Mouse (Mus musculus) liver, embryonic 12.5 days (tissue): Measurements from ENCODE around the gene D630003M21Rik. TPM values are rescaled to one million over a fixed set of nuclear protein-coding genes. Genes with fewer than 3 reads are reported as not detected.

ENCODE experiments used
- ATAC-seq: fragments of 200-750 bp; cut with Nextera tagmentation; 2 replicates; pipeline ENCODE4 v1.8.0; 2017; ENCODE audit warnings: moderate number of reproducible peaks, mild to moderate bottlenecking, moderate library complexity
- H3K27ac ChIP-seq: fragments of 300-500 bp; sonication (generic); 2 replicates; pipeline ENCODE4 v1.5.1; 2016; ENCODE audit warnings: mild to moderate bottlenecking
- H3K27me3 ChIP-seq: fragments of 300-500 bp; sonication (generic); replicated peaks from 2 replicates; pipeline ENCODE4 v1.6.1; 2016; ENCODE audit warnings: mild to moderate bottlenecking, moderate library complexity
- H3K36me3 ChIP-seq: fragments of 300-500 bp; sonication (generic); 2 replicates; pipeline ENCODE4 v1.6.1; 2016; ENCODE audit warnings: mild to moderate bottlenecking, moderate library complexity
- H3K4me1 ChIP-seq: fragments of 300-500 bp; sonication (generic); 2 replicates; pipeline ENCODE4 v1.6.1; 2016
- H3K4me2 ChIP-seq: fragments of 300-500 bp; sonication (generic); 2 replicates; pipeline ENCODE4 v1.6.1; 2016; ENCODE audit warnings: mild to moderate bottlenecking, moderate library complexity
- H3K4me3 ChIP-seq: fragments of 300-500 bp; sonication (generic); 2 replicates; pipeline ENCODE4 v1.5.1; 2016; ENCODE audit warnings: mild to moderate bottlenecking, moderate library complexity
- H3K9ac ChIP-seq: fragments of 300-500 bp; sonication (generic); 2 replicates; pipeline ENCODE4 v1.6.1; 2016; ENCODE audit warnings: mild to moderate bottlenecking, moderate library complexity
- H3K9me3 ChIP-seq: fragments of 300-500 bp; sonication (generic); replicated peaks from 2 replicates; pipeline ENCODE4 v1.6.1; 2016; ENCODE audit warnings: mild to moderate bottlenecking, moderate library complexity
- WGBS: fragments of 180-500 bp; shearing (Covaris S2); methylation state at CpG from one replicate; pipeline ENCODE4 v1.1.7; 2016; ENCODE audit not compliant: insufficient replicate concordance; 5-methylcytosine and 5-hydroxymethylcytosine counted together
- polyA plus RNA-seq: library from polyadenylated mRNA; unstranded; fragments of >200 nt; fragmentation: Nextera tagmentation; extraction: Ambion mirVana; gene quantifications from 2 replicates; pipeline ENCODE4 v1.2.1, GENCODE M21; 2016

The D630003M21Rik gene
- polyA plus RNA-seq, result 0.31 and 0.39 TPM in 2 replicates

DNA sequence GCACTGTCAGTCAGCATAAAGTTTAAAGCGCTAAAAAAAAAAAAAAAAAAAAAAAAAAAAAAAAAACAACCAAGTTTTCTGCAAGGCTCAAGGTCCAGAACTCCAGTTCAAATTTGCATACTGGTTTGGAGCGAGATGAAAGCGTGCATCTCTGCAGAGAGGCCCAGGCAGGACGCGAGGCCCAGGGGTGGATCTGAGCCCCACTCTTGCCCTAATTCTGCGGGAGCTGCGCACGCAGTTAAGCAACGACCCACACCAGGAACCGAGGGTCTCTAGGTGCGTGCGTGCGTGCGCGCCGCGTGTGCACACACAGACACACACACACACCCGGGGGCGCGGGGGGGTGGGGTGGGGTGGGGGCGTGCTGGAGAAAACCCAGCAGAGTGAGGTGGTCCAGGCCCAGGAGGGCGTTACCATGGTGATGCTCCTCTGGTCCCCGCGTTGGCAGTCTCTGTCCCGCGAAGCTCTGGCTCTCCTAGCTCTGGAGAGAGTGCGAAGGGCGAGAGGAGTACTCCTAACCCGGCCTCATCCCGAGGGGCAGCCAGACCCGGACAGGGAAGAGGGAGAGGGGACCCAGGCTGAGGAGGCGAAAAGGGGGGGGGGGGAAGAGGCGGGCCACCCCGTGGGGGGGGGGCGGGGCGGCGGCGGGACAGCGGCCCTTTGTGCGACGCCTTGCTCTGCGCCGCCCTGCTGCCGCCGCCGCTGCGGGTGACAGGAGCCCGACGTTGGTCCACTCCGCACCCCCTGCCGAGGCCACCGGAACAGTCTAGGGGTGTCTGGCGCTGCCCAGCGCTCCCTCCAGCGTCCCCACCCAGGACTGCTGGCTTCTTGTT, at the start of gene D630003M21Rik:
Gene D630003M21Rik (minus strand): TSS at position 553 of the 833 bp plus-strand sequence.
- no peak within 1 kb of the TSS for H3K9ac ChIP-seq
- no peak within 1 kb of the TSS for H3K27ac ChIP-seq
- 2% methylated on average over 45 of the region's 55 CpGs for WGBS

DNA sequence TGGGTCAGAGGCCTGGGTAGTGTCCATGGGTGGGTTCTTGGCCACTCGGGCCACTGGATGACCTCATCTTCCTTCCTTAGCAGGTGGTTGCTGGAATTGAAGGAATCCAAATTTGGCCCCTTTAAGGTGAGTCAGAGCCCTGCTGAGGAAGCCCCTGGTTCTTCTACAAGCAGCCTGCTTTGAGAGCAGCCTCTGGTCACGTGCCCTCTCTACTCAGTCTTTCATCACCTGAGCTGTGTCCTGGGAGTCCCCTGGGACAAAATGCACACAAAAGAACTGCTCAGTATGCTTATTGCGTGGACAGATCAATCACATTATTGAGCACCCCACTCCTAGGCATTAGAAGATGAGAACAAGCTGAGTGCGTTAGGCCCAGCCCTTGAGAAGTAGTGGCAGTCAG, 47.9 kb upstream of the D630003M21Rik start:
- Histone ChIP-seq H3K4me2 (no peak overlapping the region), H3K27me3 (peaks cover 2% of the 10 kb centered on the region), H3K36me3 (no peaks in the 10 kb centered on the region), H3K4me3 (no peak overlapping the region), H3K9ac (no peak overlapping the region), H3K27ac (no peak overlapping the region), H3K9me3 (no peaks in the 10 kb centered on the region), H3K4me1 (no peaks in the 10 kb centered on the region)
- ATAC-seq, result no peak
- WGBS, result 59% methylated on average over 4 of the region's 4 CpGs

More for the DNA sequence above, at the start of gene D630003M21Rik:
- peak; percentile 57 for ATAC-seq
- no peaks in the 10 kb centered on the region; the same call in 1 of the 2 replicates for H3K4me1 ChIP-seq
- no peaks in the 10 kb centered on the region for H3K9me3 ChIP-seq
- H3K4me3 ChIP-seq, result peak within 1 kb of the TSS; percentile 39
- H3K36me3 ChIP-seq, result no peaks in the 10 kb centered on the region
- peak within 1 kb of the TSS; percentile 67 for H3K4me2 ChIP-seq
- peaks cover 62% of the 10 kb centered on the region for H3K27me3 ChIP-seq

DNA sequence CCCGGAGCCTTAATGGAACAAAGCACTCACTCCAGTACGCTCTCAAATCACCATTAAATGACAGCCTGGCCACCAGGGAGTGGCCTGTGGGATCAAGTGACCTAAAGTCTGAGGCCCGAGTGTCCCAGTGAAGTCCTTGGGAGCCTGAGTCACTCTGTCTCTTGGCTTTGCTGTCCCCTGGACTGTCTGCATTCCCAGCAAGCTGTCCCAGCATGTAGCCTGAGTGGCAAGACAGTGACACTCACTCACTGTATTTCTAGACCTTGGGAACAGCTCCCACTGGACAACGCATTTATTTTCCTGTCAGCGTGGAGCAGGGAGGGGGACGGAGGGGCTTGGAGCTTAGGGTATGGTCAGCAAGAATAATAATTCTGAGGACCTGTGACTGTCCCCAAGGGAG, 47.4 kb upstream of the D630003M21Rik start:
- H3K4me3 ChIP-seq, result no peak overlapping the region
- H3K9ac ChIP-seq, result no peak overlapping the region
- no peaks in the 10 kb centered on the region for H3K9me3 ChIP-seq
- H3K4me1 ChIP-seq, result no peaks in the 10 kb centered on the region
- H3K36me3 ChIP-seq, result no peaks in the 10 kb centered on the region
- WGBS, result 61% methylated on average over 6 of the region's 6 CpGs
- no peak overlapping the region for H3K27ac ChIP-seq
- H3K27me3 ChIP-seq, result no peaks in the 10 kb centered on the region
- H3K4me2 ChIP-seq, result no peak overlapping the region
- ATAC-seq, result no peak

DNA sequence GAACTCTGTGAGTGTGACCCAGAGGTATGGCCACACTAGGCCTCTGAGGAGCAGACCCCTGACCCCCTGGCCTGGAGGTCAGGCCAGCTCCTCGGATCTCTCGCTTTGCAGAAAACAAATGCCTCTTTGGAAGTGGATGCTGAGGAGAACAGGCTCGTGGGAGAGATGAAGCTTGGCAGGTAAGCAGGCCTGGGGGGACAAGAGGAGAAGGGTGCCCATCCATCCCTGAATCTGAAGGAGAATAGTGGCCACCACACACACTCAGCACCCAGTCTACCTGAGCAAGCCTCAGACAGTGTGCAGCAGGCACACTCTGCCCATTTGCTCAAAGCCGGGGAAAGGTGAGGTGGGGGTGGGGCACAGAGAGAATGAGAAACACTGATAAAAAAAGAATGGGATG, 46.8 kb upstream of the D630003M21Rik start:
- H3K4me3 ChIP-seq, result no peak overlapping the region
- H3K4me1 ChIP-seq, result no peaks in the 10 kb centered on the region
- no peak for ATAC-seq
- no peak overlapping the region for H3K27ac ChIP-seq
- no peaks in the 10 kb centered on the region for H3K9me3 ChIP-seq
- WGBS, result 73% methylated on average over 4 of the region's 4 CpGs
- H3K36me3 ChIP-seq, result no peaks in the 10 kb centered on the region
- no peak overlapping the region for H3K9ac ChIP-seq
- no peaks in the 10 kb centered on the region for H3K27me3 ChIP-seq
- H3K4me2 ChIP-seq, result no peak overlapping the region

DNA sequence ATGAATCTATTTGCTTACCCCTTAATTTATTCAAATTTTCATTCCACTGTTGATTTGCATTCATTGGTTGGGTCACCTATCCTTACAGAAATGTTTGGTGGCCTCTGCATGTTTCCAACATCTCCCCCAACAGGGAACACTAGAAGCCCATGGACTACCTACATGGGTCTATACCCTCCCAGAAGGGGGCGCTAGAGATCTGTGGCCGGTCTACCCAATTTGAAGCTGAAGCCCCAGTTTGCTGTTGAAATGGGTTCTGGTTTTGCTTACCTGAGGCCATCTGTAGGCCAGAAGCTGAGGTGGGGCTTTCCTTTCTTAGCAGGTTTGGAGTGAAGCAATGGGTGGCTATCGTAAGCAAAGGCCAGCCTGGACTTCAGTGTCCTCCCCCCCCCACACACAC, 46.3 kb upstream of the D630003M21Rik start:
- Histone ChIP-seq H3K4me2 (no peak overlapping the region), H3K36me3 (no peaks in the 10 kb centered on the region), H3K9me3 (no peaks in the 10 kb centered on the region), H3K27me3 (no peaks in the 10 kb centered on the region), H3K9ac (no peak overlapping the region), H3K27ac (no peak overlapping the region), H3K4me3 (no peak overlapping the region), H3K4me1 (no peaks in the 10 kb centered on the region)
- 78% methylated on average over 3 of the region's 3 CpGs for WGBS
- ATAC-seq, result no peak

DNA sequence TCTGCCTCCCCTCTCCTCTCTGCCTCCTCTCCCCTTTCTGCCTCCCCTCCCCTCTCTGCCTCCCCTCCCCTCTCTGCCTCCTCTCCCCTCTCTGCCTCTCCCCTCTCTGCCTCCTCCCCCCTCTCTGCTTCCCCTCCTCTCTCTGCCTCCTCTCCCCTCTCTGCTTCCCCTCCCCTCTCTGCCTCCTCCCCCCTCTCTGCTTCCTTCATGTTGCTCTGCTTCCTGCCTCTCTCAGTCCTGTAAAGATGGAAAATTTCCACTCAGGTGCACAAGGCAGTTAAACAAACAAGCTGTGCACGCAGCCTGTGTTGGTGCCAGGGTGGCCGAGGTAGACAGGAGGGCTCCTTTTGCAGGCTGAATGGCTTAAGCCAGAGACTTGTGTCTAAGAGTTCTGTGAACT, 44.6 kb upstream of the D630003M21Rik start:
- H3K9ac ChIP-seq, result no peak overlapping the region
- no peak overlapping the region for H3K27ac ChIP-seq
- H3K27me3 ChIP-seq, result 0 out of 2 replicates have a peak, but pooled peaks cover 9% of the 10 kb centered on the region
- WGBS, result 40% methylated on average over 2 of the region's 2 CpGs
- ATAC-seq, result no peak
- H3K4me3 ChIP-seq, result no peak overlapping the region
- H3K4me1 ChIP-seq, result no peaks in the 10 kb centered on the region
- no peaks in the 10 kb centered on the region for H3K36me3 ChIP-seq
- no peaks in the 10 kb centered on the region for H3K9me3 ChIP-seq
- H3K4me2 ChIP-seq, result no peak overlapping the region

DNA sequence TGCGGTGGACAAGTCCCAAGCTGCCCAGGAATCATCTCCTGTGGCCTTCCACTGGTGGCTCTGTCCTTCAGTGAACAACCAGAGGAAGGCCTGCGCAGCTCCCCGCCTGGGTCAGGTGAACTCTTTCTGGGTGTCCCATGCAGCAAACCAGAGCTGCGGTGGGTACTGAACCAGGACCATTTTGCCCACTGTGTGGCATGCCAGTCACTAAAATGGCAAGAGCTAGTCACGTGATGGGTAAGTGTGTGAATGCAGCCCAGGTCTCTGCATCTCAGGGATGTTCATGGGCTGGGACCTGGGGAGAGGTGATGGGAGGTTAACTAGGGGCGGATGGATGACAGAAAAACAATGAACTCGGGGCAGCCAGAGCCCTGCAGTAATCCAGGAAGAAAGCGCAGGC, 41.0 kb upstream of the D630003M21Rik start:
- WGBS, result 72% methylated on average over 8 of the region's 8 CpGs
- 0 out of 2 replicates have a peak, but pooled peaks cover 13% of the 10 kb centered on the region for H3K27me3 ChIP-seq
- H3K4me2 ChIP-seq, result no peak overlapping the region
- no peaks in the 10 kb centered on the region for H3K4me1 ChIP-seq
- H3K9me3 ChIP-seq, result no peaks in the 10 kb centered on the region
- no peak overlapping the region for H3K4me3 ChIP-seq
- no peak for ATAC-seq
- H3K27ac ChIP-seq, result no peak overlapping the region
- H3K36me3 ChIP-seq, result no peaks in the 10 kb centered on the region
- no peak overlapping the region for H3K9ac ChIP-seq

DNA sequence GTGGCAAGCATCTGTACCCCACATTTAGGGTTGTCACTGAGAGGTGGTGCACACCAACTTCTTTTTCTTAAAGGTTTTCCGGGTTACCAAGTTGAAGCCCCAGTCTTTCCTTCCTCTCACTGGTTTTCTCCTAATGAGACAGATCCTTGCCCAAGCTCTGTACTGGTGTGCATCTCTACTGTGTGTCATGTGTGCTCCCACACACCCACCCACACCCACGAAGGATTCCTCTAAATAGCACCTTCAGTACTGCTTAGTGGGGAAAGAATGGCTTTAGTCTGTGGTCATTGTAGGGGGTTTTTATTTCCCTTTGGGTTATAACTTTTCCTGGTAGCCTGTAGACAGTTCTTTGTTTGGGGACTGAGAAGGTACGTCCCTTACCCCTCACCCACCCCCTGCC, 35.9 kb upstream of the D630003M21Rik start:
- H3K9me3 ChIP-seq, result no peaks in the 10 kb centered on the region

DNA sequence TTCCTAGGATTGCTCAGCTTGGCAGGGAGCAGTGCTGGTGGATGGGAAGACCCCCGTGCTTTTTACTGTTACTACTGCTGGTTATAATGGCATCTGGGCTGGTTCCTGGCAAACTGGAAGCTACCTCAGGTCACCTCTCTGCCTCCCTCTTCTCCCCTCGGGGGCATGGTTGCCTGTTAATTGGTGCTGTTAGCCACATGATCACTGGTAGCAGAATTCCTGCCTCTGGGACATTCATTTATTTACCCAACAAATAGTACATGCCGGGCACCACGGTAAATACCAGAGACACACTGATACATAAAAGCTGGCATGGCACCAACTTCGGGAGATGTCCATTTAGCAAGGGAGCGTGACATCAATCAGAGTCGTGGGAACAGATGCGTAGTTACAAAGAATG, 30.5 kb upstream of the D630003M21Rik start:
- Histone ChIP-seq H3K4me2 (no peak overlapping the region), H3K36me3 (no peaks in the 10 kb centered on the region), H3K27ac (no peak overlapping the region), H3K4me3 (no peak overlapping the region), H3K4me1 (peaks cover 9% of the 10 kb centered on the region; the same call in 1 of the 2 replicates), H3K27me3 (peaks cover 33% of the 10 kb centered on the region), H3K9me3 (no peaks in the 10 kb centered on the region), H3K9ac (no peak overlapping the region)
- no peak for ATAC-seq
- WGBS, result 63% methylated on average over 8 of the region's 8 CpGs

More for the DNA sequence above, 35.9 kb upstream of the D630003M21Rik start:
- ATAC-seq, result no peak
- Histone ChIP-seq H3K36me3 (no peaks in the 10 kb centered on the region), H3K4me3 (no peak overlapping the region), H3K27ac (no peak overlapping the region), H3K27me3 (peaks cover 23% of the 10 kb centered on the region; the same call in 1 of the 2 replicates), H3K4me2 (no peak overlapping the region), H3K4me1 (no peaks in the 10 kb centered on the region), H3K9ac (no peak overlapping the region)
- 57% methylated on average over 3 of the region's 3 CpGs for WGBS

DNA sequence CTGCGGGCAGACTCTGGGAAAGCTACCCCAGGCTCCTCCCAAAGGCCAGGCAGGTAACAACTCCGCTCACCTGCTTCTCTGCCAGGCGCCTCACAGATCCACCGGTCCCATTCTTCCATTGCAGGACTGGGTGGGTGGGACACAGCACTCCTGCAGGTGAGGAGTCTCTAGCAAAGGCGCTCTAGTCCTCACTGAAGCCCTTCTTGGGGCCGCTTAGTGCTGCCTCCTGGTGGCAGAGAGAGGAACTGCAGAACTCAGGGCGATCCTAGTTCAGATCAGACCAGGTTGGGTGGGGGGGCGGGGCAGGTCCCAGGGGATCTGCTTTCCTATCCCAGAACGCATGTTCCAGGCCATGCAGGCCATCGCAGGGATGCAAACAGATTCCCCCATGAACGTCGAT, 29.8 kb upstream of the D630003M21Rik start:
- peaks cover 31% of the 10 kb centered on the region for H3K27me3 ChIP-seq
- H3K27ac ChIP-seq, result no peak overlapping the region
- H3K4me1 ChIP-seq, result peaks cover 9% of the 10 kb centered on the region; the same call in 1 of the 2 replicates
- H3K9ac ChIP-seq, result no peak overlapping the region
- H3K36me3 ChIP-seq, result no peaks in the 10 kb centered on the region
- H3K9me3 ChIP-seq, result no peaks in the 10 kb centered on the region
- H3K4me3 ChIP-seq, result no peak overlapping the region
- ATAC-seq, result peak; percentile 34; the same call in 1 of the 2 replicates
- 6% methylated on average over 12 of the region's 12 CpGs for WGBS
- H3K4me2 ChIP-seq, result peak overlapping the region; percentile 13; the same call in 1 of the 2 replicates

DNA sequence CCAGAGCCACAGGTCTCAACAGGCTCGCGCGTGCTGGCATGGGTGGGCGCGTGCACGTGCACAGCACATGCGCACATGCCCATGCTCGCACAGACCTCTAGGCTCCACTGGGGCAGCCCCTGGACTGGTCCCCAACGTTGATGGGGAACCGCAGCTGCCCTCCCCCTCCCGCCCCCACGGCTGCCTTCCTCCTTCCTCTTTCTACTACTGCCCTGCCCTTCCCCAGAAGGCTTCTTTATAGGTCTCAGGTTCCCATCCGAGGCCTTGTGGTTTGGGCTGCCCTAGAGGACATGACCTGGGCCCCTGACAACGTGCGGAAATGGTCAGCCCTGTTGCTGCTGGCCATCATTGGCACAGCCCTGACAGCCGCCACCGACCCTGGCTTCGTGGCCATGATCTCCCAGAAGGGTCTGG, 29.0 kb upstream of the D630003M21Rik start, which contains the start of gene Bpi:
Gene Bpi (plus strand): TSS at position 90 of the 414 bp plus-strand sequence.
- ATAC-seq, result peak; percentile 35; the same call in 1 of the 2 replicates
- Histone ChIP-seq H3K36me3 (no peaks in the 10 kb centered on the region), H3K9me3 (no peaks in the 10 kb centered on the region), H3K4me1 (peaks cover 9% of the 10 kb centered on the region; the same call in 1 of the 2 replicates), H3K9ac (no peak within 1 kb of the TSS), H3K27me3 (peaks cover 28% of the 10 kb centered on the region), H3K4me2 (peak within 1 kb of the TSS; percentile 19; the same call in 1 of the 2 replicates), H3K4me3 (no peak within 1 kb of the TSS), H3K27ac (no peak within 1 kb of the TSS)
- WGBS, result 25% methylated on average over 18 of the region's 18 CpGs

DNA sequence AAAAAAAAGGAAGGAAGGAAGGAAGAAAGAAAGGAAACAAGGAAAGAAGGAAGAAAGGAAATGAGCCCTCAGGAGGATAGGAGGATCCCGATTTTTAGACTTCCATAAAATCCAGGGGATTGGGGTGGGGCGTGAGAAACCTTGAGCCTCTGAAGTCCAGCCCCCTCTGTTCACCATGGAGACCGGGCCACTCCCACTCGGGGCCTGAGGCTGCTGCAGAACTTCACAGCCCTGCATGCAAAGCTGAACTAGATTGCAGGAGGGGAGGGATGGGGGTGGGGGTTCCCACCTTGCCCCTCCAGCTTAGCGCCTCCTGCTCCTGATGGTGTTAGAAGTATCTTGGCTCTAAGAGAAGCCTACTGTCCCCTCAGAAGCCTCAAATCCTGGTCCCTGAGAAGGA, 27.9 kb upstream of the D630003M21Rik start:
- H3K4me2 ChIP-seq, result no peak overlapping the region
- H3K27ac ChIP-seq, result no peak overlapping the region
- ATAC-seq, result no peak

More for the DNA sequence above, 27.9 kb upstream of the D630003M21Rik start:
- peaks cover 28% of the 10 kb centered on the region for H3K27me3 ChIP-seq
- no peaks in the 10 kb centered on the region for H3K36me3 ChIP-seq
- H3K9me3 ChIP-seq, result no peaks in the 10 kb centered on the region
- H3K4me3 ChIP-seq, result no peak overlapping the region
- H3K9ac ChIP-seq, result no peak overlapping the region
- peaks cover 9% of the 10 kb centered on the region; the same call in 1 of the 2 replicates for H3K4me1 ChIP-seq
- WGBS, result 28% methylated on average over 5 of the region's 5 CpGs
